Mouse (Mus musculus): ENCODE measurements around the gene Tenm4. TPM values are rescaled to one million over a fixed set of nuclear protein-coding genes. Genes with fewer than 3 reads are reported as not detected.
"Not testable (repeated sequence)": the region's sequence is repeated elsewhere in the genome, so short reads cannot be mapped to it uniquely, and the experiment has no call there.

The Tenm4 gene
- total RNA-seq, 2 experiments from 2014 or later, result under 0.01 TPM; not detected in 1

DNA sequence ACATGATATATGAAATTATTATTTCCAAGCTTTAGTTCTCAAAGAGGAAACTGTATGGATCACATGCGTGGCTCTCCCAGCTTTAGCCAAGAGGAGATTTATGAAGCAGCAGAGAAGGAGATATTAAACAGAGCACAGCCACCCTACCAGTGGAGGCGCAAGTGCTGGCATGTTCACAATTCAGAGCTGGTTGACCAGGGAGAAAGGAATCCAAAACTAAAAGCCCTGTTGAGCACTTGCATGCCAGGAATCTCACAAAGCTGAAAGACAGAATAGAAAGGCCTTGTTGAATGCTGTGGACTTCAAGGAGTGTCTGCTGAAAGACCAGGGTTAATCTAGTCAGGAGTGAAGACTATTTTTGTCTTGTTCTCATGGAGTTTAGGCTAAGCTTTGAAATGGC is 446.3 kb downstream of the Tenm4 start:
- no peak for ATAC-seq (ENCODE audit: poor library complexity, severe bottlenecking)

DNA sequence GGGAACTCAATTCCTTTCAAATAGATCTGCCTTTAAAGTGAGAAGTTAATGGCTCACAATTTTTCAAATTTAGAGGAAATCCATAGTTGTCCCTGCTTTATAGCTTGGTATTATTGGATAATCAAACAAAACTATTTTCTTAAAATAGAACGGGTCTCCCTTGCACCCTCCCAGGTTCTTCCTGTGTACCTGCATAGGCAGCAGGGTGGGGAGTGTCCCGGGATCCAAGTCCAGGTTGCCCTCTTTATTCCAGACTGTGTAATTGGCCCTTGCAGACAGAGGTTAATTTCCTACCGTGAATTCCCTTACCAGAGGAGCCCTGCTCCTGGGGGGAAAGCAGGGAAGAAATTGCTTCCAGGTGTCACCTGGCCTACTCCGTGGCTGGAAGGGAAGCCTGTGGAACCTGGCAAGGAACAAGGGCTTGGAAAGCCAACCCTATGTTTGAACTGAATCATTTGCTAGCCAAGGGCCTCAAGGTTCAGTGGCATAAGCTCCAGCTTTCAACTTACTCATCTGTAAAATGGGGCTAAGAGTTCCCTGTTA is 449.0 kb downstream of the Tenm4 start:
- ATAC-seq (ENCODE audit: poor library complexity, severe bottlenecking), result no peak

DNA sequence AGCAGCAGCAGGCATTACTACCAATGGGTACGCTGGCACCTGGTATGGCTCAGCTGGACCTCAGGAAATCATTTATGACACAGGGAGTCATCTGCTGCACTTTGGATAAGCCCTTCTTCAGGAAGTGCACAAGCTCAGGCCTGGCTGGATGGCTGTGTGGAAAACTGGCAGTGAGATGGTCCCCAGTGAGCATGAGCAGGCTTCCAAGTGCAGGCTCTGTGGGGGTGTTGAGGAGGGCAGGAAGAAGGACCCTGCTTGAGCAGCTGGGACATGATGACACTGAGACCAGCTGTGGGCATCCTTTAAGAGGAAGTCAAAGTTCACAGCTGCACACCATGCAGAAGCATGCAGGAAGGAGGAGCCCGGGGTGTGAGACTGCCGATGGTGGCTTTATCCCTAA is 455.3 kb downstream of the Tenm4 start:
- 0 out of 2 replicates have a peak, but pooled peaks have one; percentile 21 for ATAC-seq (ENCODE audit: poor library complexity, severe bottlenecking)

DNA sequence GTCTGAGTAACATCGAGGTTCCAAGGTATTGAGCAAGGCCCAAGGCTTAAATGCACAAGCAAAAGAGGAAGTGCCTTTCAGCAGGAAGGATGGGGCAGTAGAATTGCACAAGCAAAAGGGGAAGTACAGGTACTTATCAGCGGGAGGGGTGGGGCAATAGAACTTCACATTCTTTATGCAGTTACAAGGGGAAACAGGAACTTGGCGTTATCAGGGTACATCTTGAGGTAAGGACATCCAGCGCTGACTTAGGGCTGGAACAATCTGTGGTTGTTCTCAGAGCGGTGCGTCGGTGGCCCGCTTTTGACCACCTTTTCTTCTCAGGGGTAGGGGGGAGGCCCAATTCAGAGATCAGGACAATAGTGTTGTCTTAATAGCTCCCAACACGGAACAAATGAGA is 459.5 kb downstream of the Tenm4 start:
- ATAC-seq (ENCODE audit: poor library complexity, severe bottlenecking), result not testable (repeated sequence)

DNA sequence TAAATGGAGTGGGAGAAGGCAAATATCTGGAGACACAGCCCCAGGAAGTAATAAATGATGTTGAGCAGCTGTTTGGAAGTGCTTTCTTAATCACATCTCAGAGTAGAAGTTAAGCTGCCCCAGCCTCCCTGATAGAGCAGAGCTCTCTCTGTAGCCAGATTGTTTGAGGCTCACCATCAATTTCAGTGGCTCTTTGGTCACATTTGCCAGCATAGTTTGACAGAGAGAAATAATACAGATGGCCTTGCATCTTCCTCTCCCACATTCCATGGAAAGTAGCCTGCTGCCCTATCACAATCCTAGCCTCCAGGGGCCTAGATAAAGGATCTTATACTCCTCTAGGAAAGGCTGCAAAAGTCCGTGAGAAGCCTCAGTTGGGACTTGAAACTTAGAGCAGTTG is 462.0 kb downstream of the Tenm4 start:
- no peak for ATAC-seq (ENCODE audit: poor library complexity, severe bottlenecking)

DNA sequence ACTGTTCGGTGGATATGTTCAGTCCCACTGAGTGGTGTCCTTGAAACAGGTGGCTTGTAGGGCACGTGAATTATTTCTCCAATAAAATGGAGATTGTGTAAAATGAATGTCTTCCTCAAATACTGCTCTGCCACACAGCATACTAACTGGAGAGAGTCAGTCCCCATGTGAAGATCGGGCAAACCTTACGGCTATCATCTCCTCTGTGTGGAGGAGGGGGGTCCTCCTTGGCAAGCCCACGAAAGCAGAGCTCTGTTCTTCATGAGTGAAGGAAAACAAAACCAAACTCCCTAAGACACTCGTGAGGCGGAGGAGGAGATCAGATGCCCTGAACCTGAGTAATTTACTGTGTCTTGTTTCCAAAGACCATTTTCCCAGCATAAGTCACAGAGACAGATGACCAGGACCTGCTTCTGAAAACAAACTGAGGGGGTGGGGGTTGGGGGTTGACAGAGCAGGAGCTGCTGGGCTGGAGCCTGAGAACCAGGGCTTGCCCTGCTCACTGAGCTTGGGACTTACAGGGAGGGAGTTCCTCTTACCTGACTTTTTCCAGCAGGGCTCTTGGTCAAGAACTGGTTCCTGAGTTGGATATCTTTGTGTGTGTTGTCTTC is 464.9 kb downstream of the Tenm4 start:
- no peak for ATAC-seq (ENCODE audit: poor library complexity, severe bottlenecking)

DNA sequence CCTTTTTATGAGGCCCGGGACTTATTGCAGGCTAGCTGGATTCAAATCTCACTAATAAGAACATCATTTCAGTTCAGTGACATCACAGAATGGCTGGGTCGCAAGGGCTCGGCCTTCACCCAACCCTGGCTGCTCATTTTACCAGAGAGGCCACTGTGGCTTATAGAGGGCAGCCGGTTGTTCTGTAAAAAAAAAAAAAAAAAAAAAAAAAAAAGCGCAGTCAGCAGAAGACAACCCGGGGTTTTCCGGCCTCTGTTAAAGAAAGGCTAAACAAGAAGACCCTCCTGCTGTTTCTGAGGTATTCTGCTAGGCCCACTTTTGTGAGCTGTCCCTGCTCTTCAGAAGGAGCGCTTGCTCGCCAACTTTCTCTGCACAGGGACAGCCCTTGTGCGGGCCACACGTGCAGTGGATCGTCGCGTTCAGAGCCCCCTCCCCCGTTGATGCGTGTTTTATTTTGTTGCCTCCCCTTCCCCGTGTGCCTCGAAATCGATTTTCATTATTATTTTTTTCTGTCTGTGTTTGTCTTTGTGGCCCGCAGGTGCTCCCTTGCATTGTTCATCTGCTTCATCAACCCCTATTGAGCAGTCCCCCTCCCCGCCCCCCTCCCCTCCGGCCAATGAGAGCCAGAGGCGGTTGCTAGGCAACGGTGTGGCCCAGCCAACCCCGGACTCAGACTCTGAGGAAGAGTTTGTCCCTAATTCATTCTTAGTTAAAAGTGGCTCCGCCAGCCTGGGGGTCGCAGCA is 472.6 kb downstream of the Tenm4 start:
- no peak for ATAC-seq (ENCODE audit: poor library complexity, severe bottlenecking)

DNA sequence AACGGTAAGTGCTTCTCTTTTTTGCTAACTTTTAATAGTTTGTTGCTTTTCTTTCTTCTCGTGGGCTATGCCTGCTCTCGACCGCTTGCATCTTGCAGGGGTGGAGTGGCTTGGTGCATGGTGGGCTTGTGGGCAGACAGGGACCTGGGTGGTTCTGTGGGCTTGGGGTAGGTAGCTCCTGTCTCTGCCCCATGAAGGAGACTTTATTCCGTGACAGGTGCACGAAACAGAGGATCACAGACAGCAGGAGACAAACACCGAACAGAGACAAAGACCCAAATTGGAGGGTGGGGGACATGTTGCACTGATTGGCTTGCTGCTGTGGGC is 473.1 kb downstream of the Tenm4 start:
- no peak for ATAC-seq (ENCODE audit: poor library complexity, severe bottlenecking)

DNA sequence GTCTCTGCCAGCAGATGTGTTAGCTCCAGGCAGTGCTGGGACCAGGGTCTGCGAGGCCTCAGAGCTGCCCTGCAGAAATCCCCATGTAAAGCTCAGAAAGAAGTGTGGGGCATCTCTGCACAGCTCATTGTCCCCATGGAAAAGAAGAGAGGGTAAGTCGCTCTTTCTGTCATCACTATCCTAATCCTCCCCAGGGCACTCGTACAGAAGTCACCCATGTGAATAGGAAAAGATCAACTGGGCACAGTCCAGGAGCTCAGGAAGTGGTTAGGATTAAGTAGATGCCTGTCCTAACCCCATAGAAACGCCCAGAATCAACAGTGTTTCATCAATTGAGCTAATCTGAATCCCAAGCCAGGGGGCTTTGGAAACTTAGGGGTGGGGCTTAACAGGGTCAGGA is 476.6 kb downstream of the Tenm4 start:
- no peak for ATAC-seq (ENCODE audit: poor library complexity, severe bottlenecking)

DNA sequence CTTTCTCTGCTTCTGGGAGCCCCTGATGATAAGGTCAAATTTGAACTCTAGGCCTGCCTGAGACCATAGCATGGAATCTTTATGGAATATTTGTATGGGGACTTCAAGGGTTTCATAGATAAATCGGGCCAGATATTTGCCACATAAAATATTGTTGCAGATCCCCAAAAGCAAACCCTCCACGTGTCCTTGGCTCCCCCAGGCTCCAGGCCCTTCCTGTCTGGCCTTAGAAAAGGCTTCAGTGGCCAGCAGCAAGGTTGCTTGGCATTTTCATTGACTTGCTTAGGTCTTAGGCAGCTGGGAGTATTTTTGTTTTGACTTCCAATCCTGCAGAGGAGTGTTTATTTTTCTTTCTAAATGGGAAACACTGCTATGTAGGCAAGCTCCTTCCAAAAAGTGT is 477.6 kb downstream of the Tenm4 start:
- no peak for ATAC-seq (ENCODE audit: poor library complexity, severe bottlenecking)

DNA sequence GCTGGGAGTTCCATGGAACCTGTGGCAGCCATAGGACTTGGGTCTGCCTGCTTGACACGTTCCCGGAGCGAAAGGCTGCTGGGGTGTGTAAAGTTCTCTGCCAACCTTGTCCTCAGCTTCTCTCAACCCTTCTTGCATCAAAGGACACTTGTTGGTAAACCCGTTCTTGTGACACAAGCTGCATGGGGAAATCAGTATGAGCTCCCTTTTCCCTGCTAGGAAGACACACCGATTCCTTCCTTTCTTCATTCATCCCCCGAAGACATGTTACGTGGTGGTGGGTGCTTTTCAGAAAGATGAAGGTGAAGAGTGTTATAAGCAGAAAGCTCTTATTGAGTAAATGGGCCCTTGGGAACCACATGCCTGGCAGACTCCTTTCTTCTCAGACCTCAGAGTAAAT is 478.1 kb downstream of the Tenm4 start:
- ATAC-seq (ENCODE audit: poor library complexity, severe bottlenecking), result no peak

DNA sequence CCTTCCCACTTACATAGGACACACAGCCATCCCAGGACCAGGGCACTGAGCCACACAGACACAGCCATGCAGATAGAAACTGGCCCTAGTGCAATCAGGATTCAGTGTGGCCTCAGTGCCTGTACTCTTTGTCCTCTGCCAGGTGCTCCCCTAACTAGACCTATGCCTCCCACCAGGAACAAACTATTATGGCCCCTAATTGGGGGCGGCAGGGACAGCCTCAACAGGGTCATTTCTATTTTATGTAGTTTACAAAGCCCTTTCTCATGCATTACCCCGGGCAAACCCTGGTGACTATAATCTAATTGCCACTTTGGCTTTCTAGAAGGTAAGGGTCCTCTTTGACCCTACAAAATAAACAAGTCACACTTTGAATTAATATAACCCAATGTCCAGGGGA is 479.4 kb downstream of the Tenm4 start:
- no peak for ATAC-seq (ENCODE audit: poor library complexity, severe bottlenecking)

DNA sequence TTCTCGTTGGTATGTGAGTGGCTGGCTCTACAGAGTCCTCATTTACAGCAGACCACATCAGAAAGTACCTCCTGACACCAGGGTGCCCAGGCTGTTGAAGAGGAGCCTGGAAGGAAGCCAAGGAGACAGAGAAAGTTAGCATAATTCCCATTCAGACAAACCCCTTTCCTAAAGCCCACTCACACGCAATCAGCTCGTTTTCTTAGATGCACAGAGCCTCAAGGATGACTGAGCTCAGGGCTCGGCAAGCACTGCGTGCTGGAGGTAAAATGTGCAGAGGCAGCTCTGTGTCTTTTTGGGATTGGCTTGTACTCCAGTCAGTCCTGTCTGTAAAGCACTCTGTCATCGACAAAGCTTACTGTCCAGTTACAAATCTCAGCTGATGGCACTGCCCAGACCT is 480.0 kb downstream of the Tenm4 start:
- ATAC-seq (ENCODE audit: poor library complexity, severe bottlenecking), result no peak

DNA sequence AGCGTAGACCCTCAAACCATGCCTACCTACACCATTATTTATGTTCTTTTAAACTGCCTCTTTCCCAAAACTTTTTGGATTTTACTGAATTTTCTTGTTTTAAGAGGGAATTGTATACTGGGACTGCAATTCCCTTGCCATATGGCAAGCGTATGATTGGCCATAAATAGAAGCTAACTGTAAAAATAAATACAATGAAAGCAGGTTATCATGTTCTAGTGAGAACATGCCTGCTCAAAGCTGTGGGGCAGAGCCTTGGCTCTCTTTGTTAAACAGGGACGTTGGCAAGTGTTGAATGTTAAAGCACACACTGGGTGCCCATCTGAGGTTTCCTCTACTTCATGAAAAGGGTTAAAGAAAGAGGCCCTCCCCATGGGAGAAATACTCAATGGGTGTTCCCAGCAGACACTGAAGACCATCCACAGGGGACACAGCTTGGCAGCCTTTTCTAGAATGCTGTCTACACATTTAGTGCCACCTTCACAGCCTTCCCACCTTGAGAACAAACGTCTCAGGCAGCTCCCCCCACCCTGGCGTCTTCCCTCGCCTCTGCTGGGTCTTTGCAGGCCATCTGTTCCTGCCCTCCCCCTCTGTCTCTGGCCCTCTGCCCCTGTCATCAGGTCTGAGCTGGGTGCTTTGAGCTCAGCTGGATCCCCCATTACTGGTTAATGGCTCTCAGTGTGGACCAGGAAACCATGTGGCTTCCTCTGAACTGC is 480.7 kb downstream of the Tenm4 start:
- ATAC-seq (ENCODE audit: poor library complexity, severe bottlenecking), result no peak

DNA sequence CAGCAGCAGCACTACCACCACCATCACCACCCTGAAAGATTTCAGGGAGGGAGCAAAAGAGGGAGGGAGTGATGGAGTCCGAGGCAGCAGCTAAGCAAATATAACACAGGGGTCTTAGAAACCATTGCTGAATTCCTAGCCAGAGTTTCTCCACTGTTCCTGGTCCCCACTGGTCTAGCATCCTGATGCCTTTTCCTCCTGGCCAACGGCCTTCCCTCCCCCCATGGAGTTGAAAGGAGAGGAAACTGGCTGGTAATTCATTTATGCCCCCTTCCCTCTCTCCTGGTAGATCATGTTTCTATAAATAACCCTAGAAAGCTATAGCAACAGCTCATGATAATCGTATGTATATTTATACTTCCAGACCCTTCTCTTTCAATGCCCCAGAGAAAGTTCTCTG is 481.8 kb downstream of the Tenm4 start:
- no peak for ATAC-seq (ENCODE audit: poor library complexity, severe bottlenecking)

DNA sequence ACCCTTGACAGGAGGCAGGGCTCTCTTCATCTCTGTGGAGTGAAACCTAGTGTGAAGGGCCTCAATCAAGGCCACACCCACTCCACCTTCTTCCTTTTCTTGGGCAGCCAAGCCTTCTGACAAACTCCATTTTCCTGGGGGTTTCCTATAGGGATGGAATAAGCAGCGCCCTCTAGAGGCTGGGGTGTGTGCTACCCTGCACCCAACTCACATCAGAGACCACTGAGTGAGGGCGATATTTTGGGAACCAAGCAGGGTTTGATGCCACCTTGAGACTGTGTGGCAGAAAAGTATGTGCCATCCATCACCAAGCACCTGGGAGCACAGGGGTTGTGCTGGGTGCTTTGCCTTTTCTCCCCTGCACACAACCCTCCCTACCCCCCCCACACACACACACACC is 483.2 kb downstream of the Tenm4 start:
- ATAC-seq (ENCODE audit: poor library complexity, severe bottlenecking), result peak; percentile 37; the same call in 1 of the 2 replicates

DNA sequence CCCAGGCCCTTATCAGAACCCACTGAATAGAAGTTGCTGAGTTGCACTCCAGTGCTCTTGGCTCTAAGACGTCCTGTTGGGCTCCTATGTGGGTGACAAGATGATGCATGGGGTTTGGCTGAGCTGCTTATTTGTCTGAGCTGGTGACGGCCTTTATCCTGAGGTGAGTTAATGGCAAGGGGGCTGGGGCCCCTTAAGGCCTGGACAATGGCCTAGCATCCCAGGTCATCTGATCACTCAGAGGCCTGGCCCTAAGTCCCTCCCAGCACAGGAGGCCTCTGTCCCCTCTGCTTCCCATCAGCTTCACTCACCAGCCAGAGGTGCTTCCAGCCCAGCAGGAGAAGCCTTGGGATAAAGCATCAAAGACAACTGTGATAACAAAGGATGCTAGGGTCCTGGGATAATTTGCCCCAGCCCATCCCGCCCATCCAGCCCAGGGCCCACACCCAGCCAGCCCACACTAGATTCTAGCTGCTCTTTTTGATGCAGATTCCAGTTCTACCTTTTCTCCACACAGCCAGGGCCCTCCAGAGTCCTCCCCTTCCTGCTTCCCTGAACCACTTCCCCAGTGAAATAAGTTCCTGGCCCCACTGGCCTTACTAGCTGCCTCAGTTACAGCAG is 484.2 kb downstream of the Tenm4 start:
- no peak for ATAC-seq (ENCODE audit: poor library complexity, severe bottlenecking)

DNA sequence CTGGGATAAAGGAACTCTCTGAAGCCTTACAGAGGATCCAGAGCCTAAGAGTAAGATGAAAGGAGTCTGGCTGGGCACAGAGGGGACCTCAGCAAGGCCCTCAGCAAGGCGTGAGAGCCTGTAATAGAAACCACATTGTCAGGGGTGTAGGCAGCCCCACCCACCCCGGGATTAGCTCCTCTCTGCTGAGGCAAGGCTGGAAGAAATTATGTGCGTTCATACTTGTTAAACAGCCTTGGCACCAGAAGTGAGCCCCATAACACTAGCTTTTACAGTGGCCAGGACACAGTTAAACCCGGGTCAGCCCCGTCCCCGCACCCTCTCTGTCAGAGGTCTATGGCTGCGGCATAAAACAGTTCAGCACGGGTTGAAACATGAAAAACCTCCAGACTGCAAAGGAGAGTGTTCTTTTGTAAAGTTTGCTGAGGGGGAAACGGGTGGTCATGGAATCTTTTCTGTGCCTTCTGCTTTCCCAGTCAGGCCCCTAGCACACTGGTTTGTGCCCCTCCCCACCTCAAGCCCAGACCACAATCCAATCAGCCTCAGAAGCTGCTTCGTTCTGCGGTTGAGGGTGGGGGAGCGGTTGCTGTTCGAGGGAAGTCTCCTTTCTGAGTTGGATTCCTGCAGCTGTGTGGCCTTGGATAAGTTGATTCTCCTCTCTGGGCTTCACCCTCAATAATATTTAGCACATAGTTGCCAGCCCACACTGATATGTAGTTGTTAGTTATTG is 486.2 kb downstream of the Tenm4 start:
- peak; percentile 14; the same call in 1 of the 2 replicates for ATAC-seq (ENCODE audit: poor library complexity, severe bottlenecking)

DNA sequence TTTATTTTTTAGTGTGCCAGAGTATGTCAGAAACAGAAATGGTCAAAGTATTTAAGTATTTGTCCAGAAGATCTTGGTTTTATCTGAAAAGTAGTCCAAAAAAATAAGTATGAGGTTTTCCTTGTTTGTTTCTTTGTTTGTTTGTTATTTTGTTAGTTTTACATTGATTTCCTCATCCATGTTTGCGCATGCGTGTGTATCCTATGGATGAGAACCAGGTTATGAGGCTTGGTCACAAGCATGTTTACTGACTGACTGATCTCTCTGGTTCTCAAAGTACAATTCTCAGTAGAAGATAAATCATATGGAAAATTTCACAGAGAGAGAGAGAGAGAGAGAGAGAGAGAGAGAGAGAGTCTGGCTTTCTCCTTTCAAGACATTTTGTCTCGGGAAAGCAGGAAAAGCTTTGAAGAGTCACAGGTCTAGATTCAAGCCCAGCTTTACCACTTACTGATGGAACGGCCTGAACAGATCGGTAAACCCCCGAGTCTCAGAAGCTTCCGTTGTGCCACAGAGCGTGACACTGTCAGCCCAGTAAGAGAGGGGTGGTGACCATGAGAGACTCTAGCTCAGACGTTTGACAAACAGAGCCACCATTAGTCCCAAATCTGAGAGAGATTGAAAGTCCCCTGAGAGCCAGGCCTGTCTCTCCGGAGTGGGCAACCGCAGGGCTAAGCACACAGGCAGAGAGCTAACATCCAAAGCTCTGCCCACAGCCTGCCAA is 487.0 kb downstream of the Tenm4 start:
- ATAC-seq (ENCODE audit: poor library complexity, severe bottlenecking), result no peak

DNA sequence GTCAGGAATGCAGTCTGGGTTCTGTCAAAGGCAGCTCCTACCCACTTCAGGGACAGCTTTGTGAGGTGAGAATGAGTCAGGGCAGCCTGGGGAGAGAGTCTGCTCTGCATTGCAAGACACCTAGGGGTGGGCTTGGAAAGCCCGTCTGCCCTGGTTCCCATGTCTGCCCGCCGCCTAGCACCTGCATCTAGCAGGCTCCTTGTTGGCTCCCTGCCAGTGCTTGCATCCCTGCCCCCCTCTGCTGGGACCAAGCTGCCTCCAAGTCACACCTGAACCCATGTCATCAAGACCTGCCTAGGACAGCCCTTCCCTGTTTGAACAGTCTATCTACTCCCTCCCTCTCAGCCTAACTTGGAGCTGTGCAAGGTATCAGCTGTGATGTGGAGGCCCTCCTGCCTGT is 489.9 kb downstream of the Tenm4 start:
- ATAC-seq (ENCODE audit: poor library complexity, severe bottlenecking), result no peak

All from megakaryocyte, adult 5-6 weeks (primary cell).